Mouse (Mus musculus) frontal cortex, postnatal 25 days (tissue): Measurements from ENCODE around the gene Olfr26.
"Not testable (repeated sequence)": the region's sequence is repeated elsewhere in the genome, so short reads cannot be mapped to it uniquely, and the experiment has no call there.

ENCODE experiments used
- DNase-seq, 2 experiments: peaks; one replicate each; pipeline ENCODE4 v3.0.0; 2022; ENCODE audit warnings: low spot score in 2 of 2

Gene Olfr26

DNA sequence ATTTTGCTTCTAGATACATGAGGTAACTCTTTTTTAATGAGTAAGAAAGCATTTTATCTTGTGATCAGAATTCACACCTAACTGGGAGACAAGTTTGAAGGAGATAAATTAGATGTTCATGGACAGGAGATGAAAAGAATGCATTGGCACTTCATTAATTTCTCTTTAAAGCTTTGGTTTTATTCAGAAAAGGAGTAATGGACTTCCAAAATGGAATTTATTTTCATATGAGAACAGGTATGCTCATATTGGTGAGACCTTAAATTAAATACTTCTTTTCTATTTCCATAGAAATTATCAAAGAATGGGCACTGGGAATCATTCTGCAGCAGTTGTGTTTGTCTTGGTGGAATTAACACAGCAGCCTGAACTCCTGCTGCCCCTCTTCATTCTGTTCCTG, at the start of gene Olfr26:
Olfr26 (plus strand) TSS at position 301 of the 400 bp plus-strand sequence.
- no peak for DNase-seq

DNA sequence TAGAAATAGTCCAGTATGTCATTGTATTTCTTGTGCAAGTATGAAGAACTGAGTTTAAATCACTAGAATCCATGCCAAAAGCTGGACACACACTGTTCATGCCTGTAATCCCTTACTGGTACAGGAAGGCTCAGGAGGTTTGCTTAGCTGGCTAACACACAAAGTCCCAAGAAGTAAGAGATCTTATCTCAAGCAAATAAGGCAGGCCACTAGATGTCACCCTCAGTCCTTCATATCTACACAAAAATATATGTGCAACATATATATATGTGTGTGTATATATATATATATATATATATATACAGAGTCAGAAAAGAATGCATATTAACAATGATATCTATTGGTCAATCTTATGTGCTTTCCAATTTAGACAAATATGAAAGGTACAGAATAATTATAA, 49.2 kb upstream of the Olfr26 start:
- DNase-seq, result no peak

DNA sequence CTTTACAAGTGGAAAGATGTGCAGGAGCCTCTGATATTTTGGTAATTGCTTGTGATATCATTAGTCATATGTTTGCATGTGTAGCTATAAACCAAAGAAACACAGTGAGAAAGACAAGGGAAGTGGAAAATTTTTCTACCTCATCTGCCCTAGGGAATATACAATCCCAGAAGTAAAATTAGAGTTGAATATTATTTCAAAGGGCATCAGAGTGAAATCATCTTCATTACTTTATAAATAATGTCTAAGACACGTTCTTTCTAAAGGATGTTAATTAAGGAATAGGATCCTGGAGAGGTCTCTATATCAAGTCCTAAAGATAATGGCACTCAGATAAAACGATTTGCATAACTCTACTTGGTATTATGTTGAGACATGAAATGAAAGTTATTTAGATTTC, 40.5 kb upstream of the Olfr26 start, which contains the start of gene Olfr922:
Olfr922 (plus strand) TSS at position 301 of the 400 bp plus-strand sequence.
- no peak for DNase-seq

DNA sequence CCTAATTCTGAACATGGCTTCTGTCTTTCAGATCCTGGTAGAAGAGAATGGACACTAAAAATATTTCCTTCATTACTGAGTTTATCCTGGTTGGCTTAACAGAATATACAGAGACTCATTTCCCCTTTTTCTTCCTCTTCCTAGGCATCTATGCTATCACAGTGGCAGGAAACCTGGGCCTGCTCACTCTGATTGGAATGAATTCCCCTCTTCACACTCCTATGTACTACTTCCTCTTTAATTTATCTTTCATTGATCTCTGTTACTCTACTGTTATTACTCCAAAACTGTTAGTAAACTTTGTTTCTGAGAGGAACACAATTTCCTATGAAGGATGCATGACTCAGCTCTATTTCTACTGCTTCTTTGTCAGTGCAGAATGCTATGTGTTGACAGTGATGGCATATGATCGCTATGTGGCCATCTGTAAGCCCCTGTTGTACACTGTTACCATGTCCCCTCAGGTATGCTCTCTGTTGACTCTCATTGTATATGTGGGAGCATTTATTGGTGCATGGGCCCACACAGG, 39.3 kb upstream of the Olfr26 start:
- DNase-seq, result no peak

DNA sequence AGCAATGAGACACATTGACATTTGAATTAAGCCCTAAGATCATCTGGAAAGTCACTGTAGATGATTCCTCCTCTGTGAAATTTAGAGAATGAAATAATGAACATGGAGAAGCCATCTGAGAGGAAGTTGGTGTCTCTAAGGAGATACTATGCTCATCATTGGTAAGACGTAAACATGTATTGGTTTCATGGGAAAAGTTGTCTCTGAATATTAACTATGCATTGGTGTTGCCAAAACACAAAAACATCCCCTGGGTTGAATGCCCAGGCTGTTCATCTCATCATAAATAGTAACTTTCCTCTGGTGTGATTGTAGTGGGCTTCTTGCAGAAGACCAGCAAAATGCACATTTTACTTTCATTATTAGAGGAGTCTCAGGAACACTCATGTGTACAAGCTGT, 28.6 kb upstream of the Olfr26 start, which contains the start of gene Olfr923:
Olfr923 (plus strand) TSS at position 301 of the 400 bp plus-strand sequence.
- DNase-seq, result no peak

DNA sequence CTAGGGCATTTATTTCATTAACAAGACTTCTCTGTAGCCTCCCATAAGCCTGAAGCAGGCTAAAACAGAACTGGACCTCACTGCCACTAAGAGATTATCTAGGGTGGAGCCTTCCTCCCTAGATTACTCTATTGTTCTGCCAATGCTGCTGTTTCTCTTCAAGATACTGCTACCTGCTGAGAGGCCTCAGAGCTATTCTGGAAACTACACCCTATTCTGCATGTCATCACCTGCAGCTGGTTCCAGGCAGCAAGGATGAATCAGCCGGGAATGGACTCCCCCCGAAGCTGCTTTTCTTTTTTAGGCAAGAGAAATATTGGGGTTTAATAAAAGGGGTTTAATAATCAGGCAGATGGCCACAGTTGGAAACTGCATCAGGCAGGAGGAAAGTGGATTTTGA, 21.8 kb upstream of the Olfr26 start:
- DNase-seq, result no peak

DNA sequence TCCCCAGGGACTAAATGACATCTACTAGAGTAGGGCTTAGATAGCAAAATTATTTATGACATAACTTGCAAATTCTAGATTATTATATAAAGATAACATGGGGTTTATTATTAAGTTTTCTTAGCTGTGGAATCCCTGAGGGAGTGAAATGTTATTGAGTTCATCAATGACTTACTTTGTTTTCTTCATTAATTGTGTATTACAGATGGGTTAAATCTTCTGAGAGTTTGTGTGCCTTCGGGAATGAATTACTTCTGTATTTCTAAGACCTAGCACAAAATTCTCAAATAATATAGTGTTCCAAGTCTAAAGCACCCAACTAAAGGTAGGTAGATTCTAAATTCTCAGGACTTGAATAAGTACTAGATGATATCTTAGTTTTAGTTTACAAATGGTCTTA, 10.7 kb upstream of the Olfr26 start, which contains the start of gene Olfr924:
Olfr924 (plus strand) TSS at position 301 of the 400 bp plus-strand sequence.
- DNase-seq, result no peak

DNA sequence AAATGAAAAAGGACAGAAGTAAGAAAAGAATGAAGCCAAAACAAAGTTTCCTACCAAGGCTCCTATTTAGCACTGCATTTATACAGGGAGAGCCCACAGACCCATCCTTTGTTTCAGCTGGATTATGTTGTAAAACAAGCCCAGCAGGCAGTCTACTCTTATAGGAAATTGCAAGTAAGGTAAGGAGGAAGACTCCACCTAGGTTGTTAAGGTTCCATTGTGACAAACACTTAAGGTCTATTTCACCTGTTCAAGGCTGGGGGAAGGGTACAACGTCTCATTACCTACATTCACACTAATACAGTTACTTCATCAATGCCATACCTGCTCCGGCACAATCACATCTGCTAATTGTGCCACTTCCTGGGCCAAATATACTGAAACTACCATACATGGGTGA, 20.0 kb downstream of the Olfr26 start:
- DNase-seq, result not testable (repeated sequence)

DNA sequence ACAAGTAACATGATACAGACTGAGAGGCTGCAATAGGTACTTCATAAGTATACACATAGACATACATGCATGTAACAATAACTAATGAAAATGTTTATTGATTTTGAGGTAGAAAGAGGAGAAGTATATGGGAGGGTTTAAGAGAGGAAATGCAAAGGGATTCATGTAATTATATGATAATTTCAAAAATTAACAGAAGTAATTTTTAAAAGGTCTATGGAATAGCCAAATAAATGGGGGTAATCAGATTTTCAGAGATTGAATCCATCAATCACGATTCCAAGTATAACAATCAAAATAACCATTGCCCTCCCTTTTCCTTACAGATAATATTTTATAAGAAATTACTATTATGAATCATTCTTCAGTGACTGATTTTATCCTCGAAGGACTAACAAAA, 22.0 kb downstream of the Olfr26 start, which contains the start of gene Olfr926:
Olfr926 (plus strand) TSS at position 301 of the 400 bp plus-strand sequence.
- DNase-seq, result no peak
